Mouse (Mus musculus) heart, adult 2 months (tissue): Measurements from ENCODE around the gene Otx2. TPM values are rescaled to one million over a fixed set of nuclear protein-coding genes. Genes with fewer than 3 reads are reported as not detected.

ENCODE experiments used
- DNase-seq, 2 experiments: peaks; one replicate each; pipeline ENCODE4 v3.0.0; 2021
- H3K27ac ChIP-seq: fragments of 200-600 bp; 2 replicates; pipeline ENCODE4 v1.8.1; 2022
- H3K27me3 ChIP-seq: fragments of 200-500 bp; 2 replicates; pipeline ENCODE4 v1.6.1; 2012; ENCODE audit warnings: mild to moderate bottlenecking, low read length, inconsistent platforms, mixed read lengths; ENCODE audit not compliant: control insufficient read depth, insufficient read depth
- H3K36me3 ChIP-seq: fragments of 200-500 bp; 2 replicates; pipeline ENCODE4 v1.6.1; 2012; ENCODE audit warnings: low read length, inconsistent platforms; ENCODE audit not compliant: control insufficient read depth, insufficient read depth
- H3K4me1 ChIP-seq: fragments of 200-500 bp; 2 replicates; pipeline ENCODE4 v1.6.1; 2011; ENCODE audit warnings: low read length; ENCODE audit not compliant: control insufficient read depth, insufficient read depth
- H3K4me3 ChIP-seq: fragments of 200-600 bp; 2 replicates; pipeline ENCODE4 v1.8.1; 2022
- H3K79me2 ChIP-seq: fragments of 200-500 bp; replicated peaks from 2 replicates; pipeline ENCODE4 v1.6.1; 2012; ENCODE audit warnings: mild to moderate bottlenecking, inconsistent platforms, low read length, moderate library complexity, mixed read lengths; ENCODE audit not compliant: control insufficient read depth, insufficient read depth
- H3K9ac ChIP-seq: fragments of 200-500 bp; 2 replicates; pipeline ENCODE4 v1.6.1; 2012; ENCODE audit warnings: low read depth, mild to moderate bottlenecking, control low read depth, inconsistent platforms, low read length, mixed read lengths
- CTCF ChIP-seq: fragments of 200-600 bp; IDR thresholded peaks from 2 replicates; pipeline ENCODE4 v1.8.1; 2022; ENCODE audit warnings: antibody characterized with exemption, mild to moderate bottlenecking, moderate library complexity
- EP300 ChIP-seq: fragments of 200-500 bp; IDR thresholded peaks from 2 replicates; pipeline ENCODE4 v1.6.1; 2011; ENCODE audit warnings: low read depth, low read length, control low read depth; ENCODE audit not compliant: insufficient read depth
- POLR2A ChIP-seq: fragments of 200-500 bp; IDR thresholded peaks from 2 replicates; pipeline ENCODE4 v1.6.1; 2011; ENCODE audit warnings: mild to moderate bottlenecking, low read depth, low read length, control low read depth; ENCODE audit not compliant: insufficient read depth
- WGBS: fragments of 180-500 bp; shearing (Covaris S2); methylation state at CpG from one replicate; pipeline ENCODE4 v1.1.7; 2018; 5-methylcytosine and 5-hydroxymethylcytosine counted together
- intact Hi-C: fragments of 180-260 bp; cut with DNase I; formaldehyde crosslinking; loops from one replicate; pipeline ENCODE4 v1.15.1; 2025
- polyA plus RNA-seq: library from polyadenylated mRNA; depleted of rRNA; stranded (reverse); fragments of >200 nt; gene quantifications from 2 replicates; pipeline ENCODE4 v1.2.3, GENCODE M21; 2012
- total RNA-seq, 2 experiments: library from RNA; stranded (reverse); gene quantifications; 2 replicates each; pipeline ENCODE4 v1.2.3; 2021

Otx2 gene
- total and polyA plus RNA-seq, 3 experiments: not detected

GRCm38 (mm10) chr14:48710062-48710870 lies 36.6 kb upstream of the Otx2 start:
- Histone ChIP-seq H3K4me1 (no peaks in the 10 kb centered on the region), H3K27me3 (0 out of 2 replicates have a peak, but pooled peaks cover 1% of the 10 kb centered on the region), H3K36me3 (no peaks in the 10 kb centered on the region), H3K79me2 (no peaks in the 10 kb centered on the region), H3K27ac (no peak overlapping the region), H3K4me3 (no peak overlapping the region), H3K9ac (no peak overlapping the region)
- intact Hi-C loops: no loop called here
- DNase-seq: no peak
- TF ChIP-seq EP300 (no peak), CTCF (no peak), POLR2A (no peak)
- 62% methylated on average over 11 of the region's 11 CpGs for WGBS

- Histone ChIP-seq H3K4me3 (no peak overlapping the region), H3K79me2 (no peaks in the 10 kb centered on the region), H3K27me3 (0 out of 2 replicates have a peak, but pooled peaks cover 1% of the 10 kb centered on the region), H3K36me3 (no peaks in the 10 kb centered on the region), H3K27ac (no peak overlapping the region), H3K4me1 (no peaks in the 10 kb centered on the region), H3K9ac (no peak overlapping the region)
- TF ChIP-seq EP300 (no peak), POLR2A (no peak), CTCF (no peak)
- intact Hi-C loops: no loop called here
- WGBS: 5% methylated on average over 20 of the region's 20 CpGs
- DNase-seq: no peak
Observed at GRCm38 (mm10) chr14:48709371-48710061, 35.9 kb upstream of the Otx2 start.

DNA sequence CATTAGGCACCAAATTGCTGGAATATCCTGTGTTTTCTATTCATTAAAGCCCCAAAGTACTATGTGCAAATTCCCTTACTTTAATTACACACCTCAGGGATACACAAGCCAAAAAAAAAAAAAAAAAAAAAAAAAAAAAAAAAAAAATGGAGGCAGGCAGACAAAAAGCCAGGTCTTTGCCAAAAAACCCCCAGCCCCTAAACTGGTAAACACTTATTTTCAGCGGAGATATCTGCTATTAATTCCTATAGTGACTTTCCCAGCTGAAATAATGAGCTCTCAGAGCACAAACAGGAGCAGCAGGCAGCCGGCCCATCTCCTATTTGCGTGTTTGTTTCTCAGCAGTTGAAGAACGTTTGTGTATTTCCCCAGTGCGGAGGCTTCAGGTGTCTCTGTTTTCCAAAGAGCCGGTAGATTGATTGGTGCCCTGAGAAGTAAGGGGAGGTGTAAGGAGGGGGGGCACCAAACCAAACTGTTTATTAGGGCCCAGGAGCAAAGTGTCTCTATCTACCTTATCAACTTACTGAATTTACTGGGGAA lies 34.3 kb upstream of the Otx2 start:
- WGBS: 36% methylated on average over 6 of the region's 6 CpGs
- H3K4me1 ChIP-seq: no peaks in the 10 kb centered on the region
- H3K79me2 ChIP-seq: no peaks in the 10 kb centered on the region
- no peak overlapping the region for H3K27ac ChIP-seq
- intact Hi-C loops: no loop called here
- H3K36me3 ChIP-seq: no peaks in the 10 kb centered on the region
- no peak for TF ChIP-seq POLR2A
- DNase-seq: no peak
- no peak overlapping the region for H3K4me3 ChIP-seq
- no peak overlapping the region for H3K9ac ChIP-seq
- H3K27me3 ChIP-seq: 0 out of 2 replicates have a peak, but pooled peaks cover 1% of the 10 kb centered on the region

DNA sequence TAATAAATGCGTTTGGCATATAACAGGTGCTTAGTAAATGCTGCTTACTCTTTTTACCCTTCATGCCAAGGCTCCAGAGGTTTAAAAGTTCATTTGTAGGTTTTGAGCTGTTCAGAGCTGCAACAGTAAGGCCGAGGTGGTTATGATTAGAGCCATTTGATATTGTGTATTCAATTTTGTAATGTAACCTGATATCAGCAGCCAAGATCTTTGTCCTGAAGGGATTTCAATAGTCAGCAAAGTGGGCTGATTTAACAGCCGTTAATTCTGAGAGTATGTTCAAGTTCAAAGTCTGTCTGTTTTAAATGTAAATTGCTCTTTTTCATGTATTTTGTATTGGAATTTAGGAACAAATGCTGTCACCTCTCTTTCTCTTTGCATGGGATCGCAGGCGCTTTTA lies 33.8 kb upstream of the Otx2 start:
- TF ChIP-seq EP300 (no peak), CTCF (no peak), POLR2A (no peak)
- no peak for DNase-seq
- no peak overlapping the region for H3K9ac ChIP-seq
- H3K4me3 ChIP-seq: no peak overlapping the region
- WGBS: 85% methylated on average over 5 of the region's 5 CpGs
- H3K36me3 ChIP-seq: no peaks in the 10 kb centered on the region
- no peaks in the 10 kb centered on the region for H3K4me1 ChIP-seq
- no peaks in the 10 kb centered on the region for H3K79me2 ChIP-seq
- H3K27ac ChIP-seq: no peak overlapping the region
- intact Hi-C loops: no loop called here
- 0 out of 2 replicates have a peak, but pooled peaks cover 1% of the 10 kb centered on the region for H3K27me3 ChIP-seq

DNA sequence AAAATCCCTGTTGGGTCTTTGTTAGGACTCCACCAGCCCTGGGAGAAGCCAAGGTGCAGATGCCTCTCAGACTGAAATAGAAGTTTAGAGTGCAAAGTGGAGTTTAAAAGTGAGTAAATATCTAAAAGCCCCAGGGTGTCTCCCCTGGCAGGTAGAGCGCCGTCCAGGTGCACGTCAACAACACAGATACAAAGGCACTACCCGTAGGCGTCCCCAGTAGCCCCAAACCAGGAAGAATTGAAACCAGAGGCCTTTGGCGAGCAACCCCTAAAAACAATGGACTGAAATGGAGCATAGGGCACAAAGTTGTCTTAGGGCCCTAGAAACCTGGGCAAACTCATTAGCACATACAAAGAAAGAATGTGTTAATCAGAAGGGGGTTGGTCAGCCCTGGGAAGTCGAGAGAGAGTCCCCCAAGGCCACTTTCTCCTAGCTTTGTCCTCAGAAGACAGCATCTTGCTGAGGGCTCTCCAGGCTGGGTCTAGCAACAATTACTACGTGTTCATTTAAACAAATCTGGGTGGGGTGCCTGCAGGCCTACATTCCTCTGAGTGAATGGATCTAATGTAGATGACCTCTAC lies 27.3 kb upstream of the Otx2 start:
- H3K79me2 ChIP-seq: no peaks in the 10 kb centered on the region
- WGBS: 64% methylated on average over 8 of the region's 8 CpGs

More for the DNA sequence above, 27.3 kb upstream of the Otx2 start:
- intact Hi-C loops: no loop called here
- TF ChIP-seq CTCF: no peak
- TF ChIP-seq EP300: no peak
- TF ChIP-seq POLR2A: no peak
- Histone ChIP-seq H3K27ac (no peak overlapping the region), H3K4me1 (no peaks in the 10 kb centered on the region), H3K27me3 (no peaks in the 10 kb centered on the region), H3K4me3 (no peak overlapping the region), H3K9ac (no peak overlapping the region), H3K36me3 (no peaks in the 10 kb centered on the region)
- no peak for DNase-seq
